Mouse (Mus musculus) CH12.LX (cell line): ENCODE results near the gene Klk8. TPM values are rescaled to one million over a fixed set of nuclear protein-coding genes. Genes with fewer than 3 reads are reported as not detected.

ENCODE experiments used
- DNase-seq: peaks from one replicate; pipeline ENCODE4 v3.0.0-alpha.2; 2013; ENCODE audit errors: extremely low read depth
- H3K27ac ChIP-seq: 2 replicates; pipeline ENCODE4 v1.5.1; 2012; ENCODE audit warnings: low read depth, mild to moderate bottlenecking, control low read depth, moderate library complexity; ENCODE audit not compliant: insufficient read depth
- H3K27me3 ChIP-seq: replicated peaks from 2 replicates; pipeline ENCODE3; 2012; ENCODE audit warnings: inconsistent platforms
- H3K36me3 ChIP-seq, 2 experiments: replicated peaks in 1 of 2; 2 replicates each; pipeline versions ENCODE3 to v1.6.1; 2012; ENCODE audit warnings: inconsistent platforms in 1 of 2, low read length in 1 of 2, mild to moderate bottlenecking in 1 of 2, mixed read lengths in 1 of 2, moderate library complexity in 1 of 2; ENCODE audit not compliant: control insufficient read depth in 1 of 2, insufficient read depth in 1 of 2
- H3K4me1 ChIP-seq, 2 experiments: 2 replicates each; pipeline ENCODE4 v1.6.1; 2012; ENCODE audit warnings: inconsistent platforms in 1 of 2, moderate library complexity in 1 of 2; ENCODE audit not compliant: insufficient read depth in 2 of 2, control insufficient read depth in 1 of 2
- H3K4me2 ChIP-seq: 2 replicates; pipeline ENCODE4 v1.6.1; 2012; ENCODE audit warnings: low read depth, mild to moderate bottlenecking, control low read depth; ENCODE audit not compliant: poor library complexity, insufficient read depth, severe bottlenecking
- H3K4me3 ChIP-seq, 3 experiments: fragments of 150-350 bp in 1 of 3; sonication (generic) in 1 of 3; replicated peaks in 1 of 3; 2 replicates each; pipeline versions ENCODE3 to v1.5.1; 2011 to 2012; ENCODE audit warnings: low read depth in 2 of 3, low read length in 2 of 3, mild to moderate bottlenecking in 2 of 3, moderate library complexity in 2 of 3, control low read depth in 1 of 3, improper control_type of control experiment in 1 of 3, inconsistent platforms in 1 of 3, mixed read lengths in 1 of 3; ENCODE audit not compliant: poor library complexity in 1 of 3
- H3K79me2 ChIP-seq: replicated peaks from 2 replicates; pipeline ENCODE4 v1.6.1; 2012; ENCODE audit warnings: mild to moderate bottlenecking, moderate library complexity; ENCODE audit not compliant: control insufficient read depth, poor library complexity, insufficient read depth, severe bottlenecking; ENCODE audit errors: extremely low read depth
- H3K9ac ChIP-seq: 2 replicates; pipeline ENCODE4 v1.6.1; 2012; ENCODE audit warnings: low read depth, mild to moderate bottlenecking, control low read depth, moderate library complexity; ENCODE audit not compliant: insufficient read depth
- H3K9me3 ChIP-seq: replicated peaks from 2 replicates; pipeline ENCODE3; 2012; ENCODE audit warnings: low read length, inconsistent platforms, mixed read lengths
- BHLHE40 ChIP-seq: IDR thresholded peaks from 2 replicates; pipeline ENCODE4 v1.6.1; 2011; ENCODE audit warnings: mild to moderate bottlenecking, low read depth, low read length, improper control_type of control experiment
- CHD1 ChIP-seq: IDR thresholded peaks from 2 replicates; pipeline ENCODE4 v1.6.1; 2012; ENCODE audit warnings: low read depth, low read length, improper control_type of control experiment, inconsistent platforms
- CHD2 ChIP-seq: IDR thresholded peaks from 2 replicates; pipeline ENCODE4 v1.6.1; 2011; ENCODE audit warnings: low read length, improper control_type of control experiment
- ELF1 ChIP-seq: IDR thresholded peaks from 2 replicates; pipeline ENCODE4 v1.6.1; 2014; ENCODE audit warnings: low read depth, mild to moderate bottlenecking, inconsistent platforms, low read length, improper control_type of control experiment
- EP300 ChIP-seq: IDR thresholded peaks from 2 replicates; pipeline ENCODE4 v1.6.1; 2011; ENCODE audit warnings: low read length, improper control_type of control experiment
- HCFC1 ChIP-seq: IDR thresholded peaks from 2 replicates; pipeline ENCODE4 v1.6.1; 2012; ENCODE audit warnings: low read depth, mild to moderate bottlenecking, inconsistent platforms, low read length, improper control_type of control experiment
- IRF4 ChIP-seq: IDR thresholded peaks from 2 replicates; pipeline ENCODE4 v1.6.1; 2014; ENCODE audit warnings: low read depth, mild to moderate bottlenecking, inconsistent platforms, low read length, improper control_type of control experiment
- JUN ChIP-seq: IDR thresholded peaks from 2 replicates; pipeline ENCODE4 v1.6.1; 2011; ENCODE audit warnings: low read depth, mild to moderate bottlenecking, low read length, improper control_type of control experiment, moderate library complexity; ENCODE audit not compliant: insufficient read depth
- JUND ChIP-seq: conservative IDR thresholded peaks from 2 replicates; pipeline ENCODE4 v1.6.1; 2011; ENCODE audit warnings: low read depth, low read length, improper control_type of control experiment
- MAFK ChIP-seq: IDR thresholded peaks from 2 replicates; pipeline ENCODE4 v1.6.1; 2011; ENCODE audit warnings: low read length, improper control_type of control experiment; ENCODE audit not compliant: insufficient replicate concordance
- MAX ChIP-seq: IDR thresholded peaks from 2 replicates; pipeline ENCODE4 v1.6.1; 2011; ENCODE audit warnings: low read length, improper control_type of control experiment
- MEF2A ChIP-seq: IDR thresholded peaks from 2 replicates; pipeline ENCODE4 v1.6.1; 2014; ENCODE audit warnings: low read depth, mild to moderate bottlenecking, inconsistent platforms, low read length, improper control_type of control experiment, borderline replicate concordance
- MXI1 ChIP-seq: IDR thresholded peaks from 2 replicates; pipeline ENCODE4 v1.6.1; 2011; ENCODE audit warnings: mild to moderate bottlenecking, low read depth, low read length, improper control_type of control experiment
- NRF1 ChIP-seq: IDR thresholded peaks from 2 replicates; pipeline ENCODE4 v1.6.1; 2014; ENCODE audit warnings: low read depth, mild to moderate bottlenecking, inconsistent platforms, low read length, improper control_type of control experiment, moderate library complexity
- PAX5 ChIP-seq: IDR thresholded peaks from 2 replicates; pipeline ENCODE4 v1.6.1; 2012; ENCODE audit warnings: low read length, inconsistent platforms, mixed read lengths
- POLR2AphosphoS2 ChIP-seq: IDR thresholded peaks from 2 replicates; pipeline ENCODE4 v1.6.1; 2011; ENCODE audit warnings: low read depth, low read length, improper control_type of control experiment
- SMC3 ChIP-seq: IDR thresholded peaks from 2 replicates; pipeline ENCODE4 v1.6.1; 2011; ENCODE audit warnings: low read depth, low read length, improper control_type of control experiment
- TCF12 ChIP-seq: IDR thresholded peaks from 2 replicates; pipeline ENCODE4 v1.6.1; 2014; ENCODE audit warnings: low read depth, mild to moderate bottlenecking, inconsistent platforms, low read length, improper control_type of control experiment
- UBTF ChIP-seq: IDR thresholded peaks from 2 replicates; pipeline ENCODE4 v1.6.1; 2012; ENCODE audit warnings: low read depth, mild to moderate bottlenecking, inconsistent platforms, low read length, improper control_type of control experiment, moderate library complexity
- ZKSCAN1 ChIP-seq: IDR thresholded peaks from 2 replicates; pipeline ENCODE4 v1.6.1; 2012; ENCODE audit warnings: low read depth, inconsistent platforms, low read length, improper control_type of control experiment, borderline replicate concordance
- ZMIZ1 ChIP-seq: IDR thresholded peaks from 2 replicates; pipeline ENCODE4 v1.6.1; 2012; ENCODE audit warnings: low read depth, mild to moderate bottlenecking, inconsistent platforms, low read length, improper control_type of control experiment
- dilution Hi-C: fragments of 300-500 bp; cut with MboI; formaldehyde crosslinking; loops from 2 replicates; pipeline ENCODE4 v1.14.3; 2020; ENCODE audit warnings: low sequenced_read_pairs; ENCODE audit not compliant: extremely low pct_unique_long_range_greater_than_20kb, extremely low pct_ligation_motif_present
- in situ Hi-C: fragments of 300-500 bp; cut with MboI; formaldehyde crosslinking; loops from 3 replicates; pipeline ENCODE4 v1.14.3; 2019; ENCODE audit warnings: low sequenced_read_pairs, low pct_ligation_motif_present, low pct_unique_long_range_greater_than_20kb, mixed read lengths
- polyA plus RNA-seq: library from polyadenylated mRNA; unstranded; fragments of >175 nt; gene quantifications from 2 replicates; pipeline ENCODE4 v1.2.1, GENCODE M21; 2012; ENCODE audit warnings: low read depth; ENCODE audit not compliant: insufficient read length
- total RNA-seq, 2 experiments: library from RNA; depleted of rRNA; stranded (reverse); fragments of 300-350 nt in 1 of 2; fragments of >200 nt in 1 of 2; gene quantifications; 2 replicates each; pipeline ENCODE4 v1.2.3; 2012 to 2014

Gene Klk8
- total and polyA plus RNA-seq, 3 experiments: 5.3 to 51.2 (median 5.5) TPM

GRCm38 (mm10) chr7:43776506-43776905, 20.9 kb upstream of the Klk8 start:
- Histone ChIP-seq H3K36me3 (no peaks in the 10 kb centered on the region), H3K4me3 (no peak overlapping the region), H3K9me3 (no peaks in the 10 kb centered on the region), H3K79me2 (no peaks in the 10 kb centered on the region), H3K9ac (no peak overlapping the region), H3K27ac (no peak overlapping the region), H3K4me2 (no peak overlapping the region), H3K4me1 (no peaks in the 10 kb centered on the region), H3K27me3 (peaks cover 90% of the 10 kb centered on the region)
- no peak for DNase-seq
- TF ChIP-seq IRF4 (no peak), HCFC1 (no peak), TCF12 (no peak), SMC3 (no peak), MXI1 (no peak), MAFK (no peak), CHD2 (no peak), UBTF (no peak), ZKSCAN1 (no peak), NRF1 (no peak)
- in situ Hi-C loops: loop anchor here (25.0 kb wide), 1 partner anchor 289 kb away; the partner anchor contains the start of gene Iglon5
- dilution Hi-C loops: no loop called here

GRCm38 (mm10) chr7:43777423-43777822, 20.0 kb upstream of the Klk8 start:
- in situ Hi-C loops: loop anchor here (25.0 kb wide), 1 partner anchor 290 kb away; the partner anchor contains the start of gene Iglon5
- H3K9me3 ChIP-seq: no peaks in the 10 kb centered on the region
- no peak overlapping the region for H3K4me2 ChIP-seq
- peaks cover 2 to 3% of the 10 kb centered on the region in 2 experiments; a peak in 1 of 4 replicates for H3K4me1 ChIP-seq
- no peaks in the 10 kb centered on the region for H3K79me2 ChIP-seq
- no peaks in the 10 kb centered on the region for H3K36me3 ChIP-seq
- H3K4me3 ChIP-seq: no peak overlapping the region
- no peak overlapping the region for H3K9ac ChIP-seq
- no peak for DNase-seq
- dilution Hi-C loops: no loop called here
- H3K27ac ChIP-seq: no peak overlapping the region
- H3K27me3 ChIP-seq: peaks cover 92% of the 10 kb centered on the region
- TF ChIP-seq HCFC1 (no peak), CHD1 (no peak), PAX5 (no peak), BHLHE40 (no peak), ELF1 (no peak), JUN (no peak), POLR2AphosphoS2 (no peak), MAX (no peak), MEF2A (no peak), UBTF (no peak), MXI1 (no peak), ZMIZ1 (no peak), EP300 (no peak), JUND (no peak)
